Comparison of ENCODE assay signal across 19 mouse cellular contexts in the genomic region with DNA sequence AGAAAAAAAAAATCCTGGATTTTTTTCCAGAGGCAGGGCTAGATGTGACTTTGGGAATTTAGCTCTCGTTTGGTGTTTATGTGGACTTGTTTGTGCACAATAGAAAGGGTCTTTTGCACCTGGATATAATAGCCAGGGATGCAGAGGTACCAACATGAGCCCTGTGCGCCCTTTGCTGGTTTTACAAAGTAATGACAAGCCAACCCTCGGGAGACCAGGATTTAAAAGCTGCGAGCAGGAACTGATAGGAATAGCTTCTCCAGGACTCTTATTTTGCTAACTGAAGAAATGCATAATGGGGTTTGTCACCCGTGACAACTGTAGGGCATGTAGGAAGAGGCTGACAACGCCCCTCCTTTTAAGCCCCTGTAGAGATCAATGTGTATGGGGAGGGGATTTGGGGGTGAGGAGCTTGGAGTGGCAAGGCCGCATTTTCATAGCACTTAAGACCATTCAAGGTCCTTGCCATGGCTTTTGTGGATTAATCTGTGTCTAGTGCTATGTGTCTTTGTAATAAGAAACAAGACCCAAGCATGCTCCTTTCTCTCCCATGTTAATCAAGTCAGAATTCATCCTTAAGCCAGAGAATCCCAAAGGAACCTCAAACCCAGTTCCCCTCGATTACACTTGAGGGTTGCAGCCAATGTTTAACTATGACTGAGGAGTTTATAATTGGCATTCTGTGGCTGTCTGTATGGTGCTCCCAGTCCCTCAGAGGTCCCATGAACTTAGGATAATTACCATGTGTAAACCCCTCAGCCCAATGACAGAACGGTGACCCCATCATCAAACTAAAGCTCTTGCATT. TPM values are rescaled to one million over a fixed set of nuclear protein-coding genes. Genes with fewer than 3 reads are reported as not detected.
DNase-seq lines count a peak whose midpoint lies in the region; ATAC-seq lines count a peak whose summit lies in the region.
"Had no signal": no experiment of that assay in that cellular context is flagged by ENCODE, and none has a peak within 500 bp of the region (broad histone marks: within the 10 kb centered on the region; RNA-seq: fewer than 3 reads in every experiment).

No protein-coding gene starts in this region.

- H3K4me3 ChIP-seq in forebrain, embryonic 11.5 days (ENCODE audit: low read depth, low read length) = no peak overlapping the region
- H3K4me3 ChIP-seq in forebrain, embryonic 13.5 days = no peak overlapping the region
- no peak overlapping the region for H3K4me3 ChIP-seq in hindbrain, embryonic 16.5 days (ENCODE audit: low read length)
- H3K4me3 ChIP-seq: embryonic facial prominence, embryonic 12.5 days; limb, embryonic 13.5 days had no signal

- H3K27me3 ChIP-seq in forebrain, embryonic 11.5 days (ENCODE audit: control insufficient read depth, insufficient read depth, low read length) = no peaks in the 10 kb centered on the region
- H3K27me3 ChIP-seq in forebrain, embryonic 13.5 days = no peaks in the 10 kb centered on the region
- H3K27me3 ChIP-seq in hindbrain, embryonic 16.5 days (replicated peaks; ENCODE audit: control insufficient read depth, insufficient read depth, low read length) = peaks cover 6% of the 10 kb centered on the region; the same call in 1 of the 2 replicates

- H3K4me1 ChIP-seq in forebrain, embryonic 11.5 days (replicated peaks; ENCODE audit: control insufficient read depth, insufficient read depth, low read length) = 0 out of 2 replicates have a peak, but pooled peaks cover 2% of the 10 kb centered on the region
- peaks cover 4% of the 10 kb centered on the region; the same call in 1 of the 2 replicates for H3K4me1 ChIP-seq in forebrain, embryonic 13.5 days
- peaks cover 3% of the 10 kb centered on the region for H3K4me1 ChIP-seq in hindbrain, embryonic 16.5 days (ENCODE audit: control insufficient read depth, insufficient read depth, low read depth, low read length)
- H3K4me1 ChIP-seq: embryonic facial prominence, embryonic 12.5 days; limb, embryonic 13.5 days had no signal

- no peak overlapping the region for H3K9ac ChIP-seq in forebrain, embryonic 11.5 days (ENCODE audit: low read length)
- no peak overlapping the region for H3K9ac ChIP-seq in forebrain, embryonic 13.5 days
- 0 out of 2 replicates have a peak overlapping the region, but pooled peaks have one; percentile 5 for H3K9ac ChIP-seq in hindbrain, embryonic 16.5 days (ENCODE audit: low read depth, low read length)
- H3K9ac ChIP-seq: embryonic facial prominence, embryonic 12.5 days; limb, embryonic 13.5 days; lung, embryonic 14.5 days had no signal

- H3K9me3 ChIP-seq in forebrain, embryonic 11.5 days (ENCODE audit: control insufficient read depth, low read length) = no peaks in the 10 kb centered on the region
- H3K9me3 ChIP-seq in forebrain, embryonic 13.5 days (replicated peaks) = no peaks in the 10 kb centered on the region
- H3K9me3 ChIP-seq in hindbrain, embryonic 16.5 days (ENCODE audit: control insufficient read depth, low read length) = no peaks in the 10 kb centered on the region
- H3K9me3 ChIP-seq: embryonic facial prominence, embryonic 12.5 days; limb, embryonic 13.5 days had no signal

- no peaks in the 10 kb centered on the region for H3K36me3 ChIP-seq in forebrain, embryonic 11.5 days (ENCODE audit: control insufficient read depth, insufficient read depth, low read length)
- H3K36me3 ChIP-seq in forebrain, embryonic 13.5 days (ENCODE audit: poor library complexity, severe bottlenecking) = no peaks in the 10 kb centered on the region
- H3K36me3 ChIP-seq in hindbrain, embryonic 16.5 days (ENCODE audit: control insufficient read depth, insufficient read depth, low read length) = no peaks in the 10 kb centered on the region
- H3K36me3 ChIP-seq: embryonic facial prominence, embryonic 12.5 days; limb, embryonic 13.5 days had no signal

- WGBS in forebrain, embryonic 11.5 days = 18% methylated on average over 9 of the region's 9 CpGs
- WGBS in forebrain, embryonic 13.5 days = 15% methylated on average over 9 of the region's 9 CpGs
- WGBS in hindbrain, embryonic 16.5 days = 23% methylated on average over 9 of the region's 9 CpGs

- no peak for DNase-seq in forebrain, embryonic 11.5 days (ENCODE audit: low spot score)
- peak; percentile 39 to 44 for DNase-seq in right cerebral cortex, postnatal 10 days (ENCODE audit: low spot score in 2 of 2)
- DNase-seq in right cerebral cortex, postnatal 25 days = no peak
- no peak for DNase-seq in thymus, postnatal 10 days (ENCODE audit: low spot score in 2 of 2)
- DNase-seq in layer of hippocampus, postnatal 25 days (ENCODE audit: extremely low spot score in 1 of 2, low spot score in 1 of 2) = no peak
- DNase-seq in lung, postnatal 4 days = no peak
- DNase-seq: B cell, adult 2 months; heart, postnatal 14 days; lung, embryonic 14.5 days; thymus, adult 18-20 months had no signal

- H3K27ac ChIP-seq in forebrain, embryonic 11.5 days (ENCODE audit: low read depth, low read length) = no peak overlapping the region
- H3K27ac ChIP-seq in forebrain, embryonic 13.5 days = no peak overlapping the region
- no peak overlapping the region for H3K27ac ChIP-seq in hindbrain, embryonic 16.5 days (ENCODE audit: low read depth, low read length)
- H3K27ac ChIP-seq: embryonic facial prominence, embryonic 12.5 days; limb, embryonic 13.5 days had no signal

- no peak overlapping the region for H3K4me2 ChIP-seq in forebrain, embryonic 11.5 days (ENCODE audit: low read depth, low read length, severe bottlenecking)
- no peak overlapping the region for H3K4me2 ChIP-seq in forebrain, embryonic 13.5 days
- H3K4me2 ChIP-seq in hindbrain, embryonic 16.5 days (ENCODE audit: low read length) = no peak overlapping the region
- H3K4me2 ChIP-seq: embryonic facial prominence, embryonic 12.5 days; limb, embryonic 13.5 days; lung, embryonic 14.5 days had no signal

- peak; percentile 62; the same call in 1 of the 2 replicates for ATAC-seq in forebrain, embryonic 11.5 days (replicated peaks; ENCODE audit: low FRiP score)
- no peak; the same call in 1 of the 2 replicates for ATAC-seq in forebrain, embryonic 13.5 days
- ATAC-seq in hindbrain, embryonic 16.5 days = no peak
- ATAC-seq: intestine, postnatal 0 days had no signal

RNA-seq across cellular contexts. Expression of a gene that starts 41.6 kb away (rescaled TPM):
- not detected in 2 replicates for polyA plus RNA-seq in forebrain, embryonic 11.5 days (2014; fragmentation: Nextera tagmentation; extraction: Ambion mirVana)
- 0.18 and 0.26 TPM in 2 replicates for polyA plus RNA-seq in forebrain, embryonic 13.5 days (2015; fragmentation: Nextera tagmentation; extraction: Ambion mirVana)
- 4.0 and 5.3 TPM in 2 replicates for polyA plus RNA-seq in hindbrain, embryonic 16.5 days (2015; fragmentation: Nextera tagmentation; extraction: Ambion mirVana)
- 10 to 100 TPM; 35.2 to 40.7 TPM for total RNA-seq in layer of hippocampus, postnatal 25 days (2021)
- total RNA-seq: granulocyte monocyte progenitor cell, adult 5-6 weeks; heart, postnatal 14 days; megakaryocyte-erythroid progenitor cell, adult 5-6 weeks; MEL had no signal
- polyA plus RNA-seq: small intestine, adult 2 months had no signal

Comparison
In these comparisons a context has a peak if more than half of its experiments do, and no peak if none do; other contexts are left out.
1. DNase-seq: peak in right cerebral cortex, postnatal 10 days (2 of 2); none in forebrain, embryonic 11.5 days (single experiment), right cerebral cortex, postnatal 25 days (single experiment), thymus, postnatal 10 days (0 of 2), layer of hippocampus, postnatal 25 days (0 of 2) and lung, postnatal 4 days (0 of 2).